Mouse (Mus musculus): ENCODE results near the gene Gusb. TPM values are rescaled to one million over a fixed set of nuclear protein-coding genes. Genes with fewer than 3 reads are reported as not detected.

The Gusb gene
- polyA plus RNA-seq, 1 experiment from 2014 or later, result 35.8 TPM

DNA sequence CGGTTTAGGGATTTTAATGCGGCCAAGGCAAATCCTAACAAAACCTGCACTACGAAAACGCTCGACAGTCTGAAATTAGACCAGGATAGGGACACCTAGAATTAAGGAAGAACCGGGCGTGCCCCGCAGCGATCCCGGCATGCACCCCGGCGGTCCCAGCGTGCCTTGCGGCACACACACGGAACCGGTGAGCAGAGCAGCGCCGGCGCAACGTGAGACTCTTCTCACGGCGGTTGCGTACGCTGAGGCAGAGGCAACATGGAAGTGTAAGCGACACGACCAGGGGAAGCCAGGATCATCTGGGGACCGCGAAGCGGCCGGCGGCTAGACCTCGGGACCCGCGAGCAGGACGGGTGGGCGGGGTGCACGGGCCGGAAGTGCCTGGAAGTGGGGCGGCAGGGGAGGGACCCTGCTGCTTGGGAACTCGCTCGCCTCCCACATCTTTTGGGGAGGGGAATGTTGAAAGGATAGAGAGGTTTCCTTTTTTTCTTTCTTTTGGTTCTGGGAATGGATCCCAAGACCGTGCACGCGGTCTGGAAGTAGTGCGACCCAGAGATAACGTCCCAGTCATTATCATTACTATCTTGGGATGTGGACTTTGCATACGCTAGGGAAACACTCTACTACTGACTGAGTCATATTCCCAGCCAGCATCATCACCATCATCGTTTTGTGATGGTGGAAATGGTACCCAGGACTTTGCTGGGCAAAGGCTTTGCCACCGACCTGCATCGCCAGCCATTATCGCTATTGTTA lies 26.5 kb upstream of the Gusb start, which contains the start of the genes Asl and Crcp:
Gene Asl (minus strand): TSS at position 106 of the 756 bp plus-strand sequence.
Gene Crcp (plus strand): TSS at position 149 of the 756 bp plus-strand sequence.
- H3K4me1 ChIP-seq (ENCODE audit: control insufficient read depth, insufficient read depth, low read depth, low read length), result peaks cover 2% of the 10 kb centered on the region; the same call in 1 of the 2 replicates
- 2% methylated on average over 48 of the region's 51 CpGs for WGBS
- H3K27ac ChIP-seq (ENCODE audit: low read depth, low read length), result peak within 1 kb of the TSS; percentile 95
- H3K9ac ChIP-seq (ENCODE audit: low read depth, low read length), result peak within 1 kb of the TSS; percentile 89
- H3K9me3 ChIP-seq (ENCODE audit: control insufficient read depth, low read length), result no peaks in the 10 kb centered on the region
- H3K27me3 ChIP-seq (replicated peaks; ENCODE audit: control insufficient read depth, insufficient read depth, low read length), result no peaks in the 10 kb centered on the region
- H3K4me3 ChIP-seq (ENCODE audit: low read length), result peak within 1 kb of the TSS; percentile 79
- H3K36me3 ChIP-seq (ENCODE audit: control insufficient read depth, insufficient read depth, low read length), result no peaks in the 10 kb centered on the region
- peak; percentile 91 for ATAC-seq
- H3K4me2 ChIP-seq (ENCODE audit: low read length), result peak within 1 kb of the TSS; percentile 82

DNA sequence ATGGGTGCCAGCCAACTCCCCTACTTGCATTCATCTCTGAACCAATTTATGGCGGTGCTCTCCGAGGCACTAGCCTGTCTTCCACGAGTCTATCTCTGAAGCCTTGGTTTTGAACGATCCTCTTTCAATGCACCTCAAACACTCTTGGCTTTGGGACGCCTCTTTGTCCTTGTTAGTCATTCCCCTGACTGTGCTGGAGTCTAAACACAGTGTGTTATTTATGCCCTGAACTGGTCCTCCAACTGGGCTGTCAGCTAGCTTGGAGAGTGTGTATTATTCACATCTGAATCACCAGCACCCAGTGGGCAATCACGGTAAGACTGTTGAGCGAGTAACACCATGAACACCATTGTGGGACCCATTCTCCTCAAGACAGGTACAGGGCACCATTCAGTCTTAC lies 24.8 kb upstream of the Gusb start:
- ATAC-seq, result no peak
- no peaks in the 10 kb centered on the region for H3K27me3 ChIP-seq (replicated peaks; ENCODE audit: control insufficient read depth, insufficient read depth, low read length)
- H3K4me3 ChIP-seq (ENCODE audit: low read length), result no peak overlapping the region

DNA sequence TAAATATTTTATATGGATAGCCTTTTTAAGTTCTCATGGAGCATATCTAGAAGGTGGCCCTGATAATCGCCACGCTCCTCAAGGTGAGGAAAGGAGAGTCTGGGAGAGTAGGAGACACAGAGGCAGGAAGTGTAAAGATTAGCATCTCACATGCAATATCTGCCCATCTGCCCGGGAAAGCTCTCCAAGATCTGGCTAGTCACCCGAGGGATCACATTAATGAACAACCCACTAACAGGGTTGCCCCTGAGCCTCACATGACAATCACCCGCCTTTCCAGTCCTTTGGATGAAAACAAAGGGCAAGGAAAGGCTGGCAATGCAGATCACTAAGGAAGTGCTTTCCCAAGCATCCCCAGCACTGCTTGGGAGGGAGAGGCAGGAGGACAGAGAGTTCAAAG lies 24.3 kb upstream of the Gusb start:
- Histone ChIP-seq H3K4me2 (ENCODE audit: low read length) (no peak overlapping the region), H3K4me1 (ENCODE audit: control insufficient read depth, insufficient read depth, low read depth, low read length) (peaks cover 2% of the 10 kb centered on the region; the same call in 1 of the 2 replicates), H3K27ac (ENCODE audit: low read depth, low read length) (no peak overlapping the region), H3K36me3 (ENCODE audit: control insufficient read depth, insufficient read depth, low read length) (no peaks in the 10 kb centered on the region), H3K9ac (ENCODE audit: low read depth, low read length) (no peak overlapping the region), H3K9me3 (ENCODE audit: control insufficient read depth, low read length) (no peaks in the 10 kb centered on the region), H3K27me3 (replicated peaks; ENCODE audit: control insufficient read depth, insufficient read depth, low read length) (no peaks in the 10 kb centered on the region), H3K4me3 (ENCODE audit: low read length) (no peak overlapping the region)
- no peak for ATAC-seq
- WGBS, result 74% methylated on average over 5 of the region's 5 CpGs

More for the DNA sequence above, 24.8 kb upstream of the Gusb start:
- no peak overlapping the region for H3K27ac ChIP-seq (ENCODE audit: low read depth, low read length)
- H3K9me3 ChIP-seq (ENCODE audit: control insufficient read depth, low read length), result no peaks in the 10 kb centered on the region
- H3K9ac ChIP-seq (ENCODE audit: low read depth, low read length), result no peak overlapping the region
- WGBS, result 88% methylated on average over 7 of the region's 7 CpGs
- H3K36me3 ChIP-seq (ENCODE audit: control insufficient read depth, insufficient read depth, low read length), result no peaks in the 10 kb centered on the region
- H3K4me2 ChIP-seq (ENCODE audit: low read length), result no peak overlapping the region
- H3K4me1 ChIP-seq (ENCODE audit: control insufficient read depth, insufficient read depth, low read depth, low read length), result peaks cover 2% of the 10 kb centered on the region; the same call in 1 of the 2 replicates

DNA sequence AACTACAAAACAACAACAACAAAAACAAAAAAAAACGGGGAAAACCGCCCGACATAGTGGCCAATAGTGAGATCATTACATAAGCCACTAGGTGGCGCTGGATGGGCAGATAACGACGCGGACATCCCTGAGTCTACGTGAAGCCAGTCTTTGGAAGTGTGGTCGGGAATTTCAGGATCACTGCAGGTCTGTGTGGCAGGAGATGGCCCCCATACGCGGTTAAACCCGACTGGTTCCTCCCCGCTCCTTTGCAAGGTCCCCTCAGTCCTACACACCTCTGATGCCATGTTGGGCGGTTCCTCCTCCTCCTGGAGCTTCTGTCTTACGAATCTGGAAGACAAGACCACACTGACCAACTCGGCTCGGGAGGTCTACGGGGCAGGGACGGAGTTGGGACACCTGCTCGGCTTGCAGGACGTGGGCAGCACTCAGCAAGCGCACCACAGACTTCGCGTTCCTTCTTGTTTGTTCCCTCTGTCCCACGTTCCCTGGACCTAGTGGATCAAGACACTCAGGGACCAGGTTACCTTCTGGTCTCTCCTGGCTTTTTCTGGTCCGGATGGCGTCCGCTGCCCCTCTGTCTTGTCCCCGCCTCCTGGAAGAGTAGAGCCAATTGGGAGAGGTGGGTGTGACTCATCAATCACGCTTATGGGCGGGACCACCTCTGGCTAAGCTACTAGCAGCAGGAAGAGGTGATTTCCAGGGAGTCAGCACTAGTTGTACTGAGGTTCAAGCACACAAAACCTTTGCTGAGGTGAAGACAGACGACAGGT lies 21.1 kb upstream of the Gusb start:
- ATAC-seq, result peak; percentile 90
- peak overlapping the region; percentile 82 for H3K27ac ChIP-seq (ENCODE audit: low read depth, low read length)

DNA sequence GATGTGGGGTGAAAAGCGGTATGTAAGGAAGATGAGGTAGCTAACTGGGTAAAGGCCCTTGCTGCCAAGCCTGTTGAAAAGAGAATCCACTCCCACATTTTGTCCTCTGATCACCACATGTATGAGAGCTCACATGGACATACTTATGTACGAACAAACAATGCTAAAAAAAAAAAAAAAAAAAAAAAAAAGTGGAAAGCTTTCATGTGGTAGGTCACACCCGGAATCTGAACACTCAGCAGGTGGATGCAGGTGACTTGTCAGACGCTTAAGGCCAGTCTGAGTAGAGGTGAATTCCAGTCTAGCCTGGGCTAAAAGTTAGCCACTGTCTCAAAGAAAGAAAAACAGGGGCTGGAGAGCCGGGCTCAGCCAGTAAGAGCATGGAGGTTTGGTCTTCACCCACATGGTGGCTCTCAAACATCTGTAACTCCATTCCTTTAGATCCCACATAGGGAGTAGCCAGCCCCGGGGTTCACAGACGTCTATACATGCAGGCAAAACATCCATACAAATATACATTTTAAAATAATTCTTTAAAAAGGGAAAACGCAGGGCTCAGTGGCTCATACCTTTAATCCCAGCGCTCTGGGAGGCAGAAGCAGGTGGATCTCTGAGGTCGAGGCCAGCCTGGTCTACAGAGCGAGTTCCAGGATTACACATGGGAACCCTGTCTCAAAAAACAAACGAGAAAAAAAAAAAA lies 20.4 kb upstream of the Gusb start:
- Histone ChIP-seq H3K4me2 (ENCODE audit: low read length) (peak overlapping the region; percentile 88), H3K27ac (ENCODE audit: low read depth, low read length) (no peak overlapping the region), H3K9ac (ENCODE audit: low read depth, low read length) (peak overlapping the region; percentile 39; the same call in 1 of the 2 replicates), H3K9me3 (ENCODE audit: control insufficient read depth, low read length) (no peaks in the 10 kb centered on the region), H3K36me3 (ENCODE audit: control insufficient read depth, insufficient read depth, low read length) (peaks cover 1% of the 10 kb centered on the region; the same call in 1 of the 2 replicates), H3K4me3 (ENCODE audit: low read length) (peak overlapping the region; percentile 46), H3K27me3 (replicated peaks; ENCODE audit: control insufficient read depth, insufficient read depth, low read length) (no peaks in the 10 kb centered on the region), H3K4me1 (ENCODE audit: control insufficient read depth, insufficient read depth, low read depth, low read length) (no peaks in the 10 kb centered on the region; the same call in 1 of the 2 replicates)
- 40% methylated on average over 12 of the region's 12 CpGs for WGBS
- no peak for ATAC-seq

More for the DNA sequence above, 21.1 kb upstream of the Gusb start:
- H3K36me3 ChIP-seq (ENCODE audit: control insufficient read depth, insufficient read depth, low read length), result no peaks in the 10 kb centered on the region
- peak overlapping the region; percentile 46 for H3K4me3 ChIP-seq (ENCODE audit: low read length)
- peak overlapping the region; percentile 88 for H3K4me2 ChIP-seq (ENCODE audit: low read length)
- no peaks in the 10 kb centered on the region for H3K9me3 ChIP-seq (ENCODE audit: control insufficient read depth, low read length)
- WGBS, result 0% methylated on average over 32 of the region's 32 CpGs
- peak overlapping the region; percentile 66 for H3K9ac ChIP-seq (ENCODE audit: low read depth, low read length)
- no peaks in the 10 kb centered on the region for H3K27me3 ChIP-seq (replicated peaks; ENCODE audit: control insufficient read depth, insufficient read depth, low read length)
- no peaks in the 10 kb centered on the region; the same call in 1 of the 2 replicates for H3K4me1 ChIP-seq (ENCODE audit: control insufficient read depth, insufficient read depth, low read depth, low read length)

DNA sequence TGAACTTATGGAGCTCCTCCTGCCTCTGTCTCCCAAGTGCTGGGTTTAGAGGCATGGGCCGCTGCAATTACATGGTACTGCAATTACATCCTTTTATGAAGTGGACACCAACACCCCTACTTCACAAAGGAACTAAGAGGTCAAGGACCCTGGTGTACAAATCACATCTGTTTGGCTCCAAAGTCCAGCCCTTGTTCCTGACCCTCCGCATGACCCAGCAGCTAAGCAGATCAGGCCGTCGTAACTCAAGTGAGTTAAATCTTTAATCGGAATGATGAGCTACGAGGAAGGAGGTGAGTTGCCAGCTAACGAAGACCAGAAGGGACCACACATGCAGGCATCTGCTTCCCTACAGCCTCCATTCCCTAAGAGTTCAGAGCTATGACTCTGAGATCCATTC lies 19.5 kb upstream of the Gusb start:
- WGBS, result 87% methylated on average over 7 of the region's 7 CpGs
- H3K27me3 ChIP-seq (replicated peaks; ENCODE audit: control insufficient read depth, insufficient read depth, low read length), result no peaks in the 10 kb centered on the region
- no peaks in the 10 kb centered on the region for H3K9me3 ChIP-seq (ENCODE audit: control insufficient read depth, low read length)
- H3K4me3 ChIP-seq (ENCODE audit: low read length), result no peak overlapping the region
- H3K36me3 ChIP-seq (ENCODE audit: control insufficient read depth, insufficient read depth, low read length), result peaks cover 4% of the 10 kb centered on the region; the same call in 1 of the 2 replicates
- H3K9ac ChIP-seq (ENCODE audit: low read depth, low read length), result no peak overlapping the region
- no peak overlapping the region for H3K4me2 ChIP-seq (ENCODE audit: low read length)
- ATAC-seq, result no peak
- H3K27ac ChIP-seq (ENCODE audit: low read depth, low read length), result no peak overlapping the region
- H3K4me1 ChIP-seq (ENCODE audit: control insufficient read depth, insufficient read depth, low read depth, low read length), result no peaks in the 10 kb centered on the region; the same call in 1 of the 2 replicates

DNA sequence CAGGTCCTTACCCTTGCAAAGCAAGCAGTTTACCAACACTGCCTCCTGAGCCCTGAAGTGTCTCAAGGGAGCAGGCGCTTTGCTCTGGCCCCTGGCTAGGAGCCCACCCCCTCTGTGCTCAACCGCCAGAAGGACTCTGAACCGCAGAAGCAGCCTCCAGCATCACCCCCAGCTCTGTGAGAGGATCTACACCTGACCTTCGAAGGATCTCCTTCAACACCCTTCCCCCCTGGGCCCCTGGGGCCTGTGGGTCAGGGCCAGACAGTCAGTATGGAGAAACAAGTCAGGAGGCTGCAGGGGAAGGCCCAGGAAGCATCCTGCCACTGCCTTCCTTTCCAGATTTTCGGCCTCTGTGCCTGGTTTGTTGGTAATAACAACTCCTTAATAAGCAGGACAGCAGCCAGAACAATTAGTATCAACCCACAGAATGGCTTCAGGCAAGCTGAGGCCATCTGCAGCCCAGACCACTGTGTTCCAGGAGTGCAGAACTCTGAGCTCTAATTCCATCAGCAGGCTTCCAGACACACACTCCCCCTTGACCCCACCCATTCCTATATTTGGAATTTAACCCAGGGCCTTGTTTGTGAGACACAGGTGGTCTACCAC lies 18.6 kb upstream of the Gusb start:
- 47% methylated on average over 5 of the region's 5 CpGs for WGBS
- H3K27ac ChIP-seq (ENCODE audit: low read depth, low read length), result no peak overlapping the region
- peaks cover 4% of the 10 kb centered on the region; the same call in 1 of the 2 replicates for H3K36me3 ChIP-seq (ENCODE audit: control insufficient read depth, insufficient read depth, low read length)
- H3K4me2 ChIP-seq (ENCODE audit: low read length), result no peak overlapping the region
- H3K4me3 ChIP-seq (ENCODE audit: low read length), result no peak overlapping the region
- no peaks in the 10 kb centered on the region; the same call in 1 of the 2 replicates for H3K4me1 ChIP-seq (ENCODE audit: control insufficient read depth, insufficient read depth, low read depth, low read length)
- H3K27me3 ChIP-seq (replicated peaks; ENCODE audit: control insufficient read depth, insufficient read depth, low read length), result no peaks in the 10 kb centered on the region
- ATAC-seq, result no peak
- H3K9ac ChIP-seq (ENCODE audit: low read depth, low read length), result no peak overlapping the region; the same call in 1 of the 2 replicates
- no peaks in the 10 kb centered on the region for H3K9me3 ChIP-seq (ENCODE audit: control insufficient read depth, low read length)

DNA sequence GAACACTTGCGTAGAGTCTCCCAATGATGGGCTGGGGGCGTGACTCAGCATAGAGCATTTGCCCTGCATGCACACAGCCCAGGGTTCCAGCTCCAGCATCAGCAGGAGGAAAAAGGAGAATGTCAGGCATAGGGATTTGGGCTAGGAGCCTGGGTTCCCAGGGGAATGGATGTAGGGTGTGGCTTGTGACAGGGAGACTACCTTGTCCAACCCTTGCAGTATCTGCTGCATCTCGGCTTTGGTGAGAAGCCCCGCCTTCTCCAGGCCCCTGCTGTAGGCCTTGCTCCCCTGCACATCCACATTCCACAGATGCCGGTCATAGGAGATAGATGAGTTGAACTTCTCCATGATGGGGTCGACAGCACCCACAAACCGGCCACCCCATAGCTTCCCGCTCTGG lies 16.6 kb upstream of the Gusb start:
- Histone ChIP-seq H3K27me3 (replicated peaks; ENCODE audit: control insufficient read depth, insufficient read depth, low read length) (no peaks in the 10 kb centered on the region), H3K4me2 (ENCODE audit: low read length) (no peak overlapping the region), H3K9me3 (ENCODE audit: control insufficient read depth, low read length) (0 out of 2 replicates have a peak, but pooled peaks cover 3% of the 10 kb centered on the region), H3K4me1 (ENCODE audit: control insufficient read depth, insufficient read depth, low read depth, low read length) (no peaks in the 10 kb centered on the region; the same call in 1 of the 2 replicates), H3K27ac (ENCODE audit: low read depth, low read length) (no peak overlapping the region), H3K4me3 (ENCODE audit: low read length) (no peak overlapping the region), H3K36me3 (ENCODE audit: control insufficient read depth, insufficient read depth, low read length) (peaks cover 9% of the 10 kb centered on the region), H3K9ac (ENCODE audit: low read depth, low read length) (no peak overlapping the region)
- no peak for ATAC-seq
- WGBS, result 79% methylated on average over 8 of the region's 8 CpGs

Data from hindbrain, embryonic 16.5 days (tissue).